Mouse (Mus musculus) adrenal gland, adult 2 months (tissue): ENCODE results near the gene Chd4. TPM values are rescaled to one million over a fixed set of nuclear protein-coding genes. Genes with fewer than 3 reads are reported as not detected.

Source experiments
- DNase-seq: peaks from one replicate; pipeline ENCODE4 v3.0.0; 2021
- polyA plus RNA-seq: library from polyadenylated mRNA; depleted of rRNA; stranded (reverse); fragments of >200 nt; gene quantifications from 2 replicates; pipeline ENCODE4 v1.2.3, GENCODE M21; 2012
- total RNA-seq, 2 experiments: library from RNA; stranded (reverse); gene quantifications; 2 replicates each; pipeline ENCODE4 v1.2.3; 2021

Gene Chd4
- total and polyA plus RNA-seq, 3 experiments, result 58.1 to 156 (median 139) TPM

GRCm38 (mm10) chr6:125142436-125142835 lies 46.7 kb downstream of the Chd4 start:
- DNase-seq, result no peak

- DNase-seq, result no peak
These were observed 47.3 kb downstream of the Chd4 start for GRCm38 (mm10) chr6:125143128-125143527.

- no peak for DNase-seq
These were observed 48.1 kb downstream of the Chd4 start for GRCm38 (mm10) chr6:125143904-125144303.

GRCm38 (mm10) chr6:125145001-125145400 lies 49.2 kb downstream of the Chd4 start, which contains the start of gene Iffo1:
TSS of gene Iffo1 (plus strand) at chr6:125145241.
- DNase-seq, result peak; percentile 94

- no peak for DNase-seq
These were observed 49.7 kb downstream of the Chd4 start for GRCm38 (mm10) chr6:125145479-125145951.

GRCm38 (mm10) chr6:125146148-125146547 lies 50.4 kb downstream of the Chd4 start:
- no peak for DNase-seq

- DNase-seq, result peak; percentile 75
These were observed 51.0 kb downstream of the Chd4 start for GRCm38 (mm10) chr6:125146797-125147196.

- DNase-seq, result no peak
These were observed 51.5 kb downstream of the Chd4 start for GRCm38 (mm10) chr6:125147329-125147728.

- peak; percentile 54 for DNase-seq
These were observed 52.6 kb downstream of the Chd4 start for GRCm38 (mm10) chr6:125148251-125148925.

GRCm38 (mm10) chr6:125148926-125149568 lies 53.3 kb downstream of the Chd4 start:
- DNase-seq, result no peak

- DNase-seq, result no peak
These were observed 53.8 kb downstream of the Chd4 start for GRCm38 (mm10) chr6:125149569-125149950.

- DNase-seq, result no peak
These were observed 56.6 kb downstream of the Chd4 start for GRCm38 (mm10) chr6:125152212-125153017.

GRCm38 (mm10) chr6:125153018-125153389 lies 57.2 kb downstream of the Chd4 start:
- DNase-seq, result no peak

GRCm38 (mm10) chr6:125153682-125154081 lies 57.9 kb downstream of the Chd4 start:
- no peak for DNase-seq

- DNase-seq, result no peak
These were observed 58.8 kb downstream of the Chd4 start for GRCm38 (mm10) chr6:125154550-125154949.

GRCm38 (mm10) chr6:125155262-125155661 lies 59.5 kb downstream of the Chd4 start:
- DNase-seq, result no peak

- DNase-seq, result no peak
These were observed 60.7 kb downstream of the Chd4 start for GRCm38 (mm10) chr6:125156491-125156890.

GRCm38 (mm10) chr6:125156903-125157614 lies 61.3 kb downstream of the Chd4 start:
- no peak for DNase-seq

GRCm38 (mm10) chr6:125158944-125159492 lies 63.2 kb downstream of the Chd4 start:
- DNase-seq, result no peak

- no peak for DNase-seq
These were observed 64.2 kb downstream of the Chd4 start for GRCm38 (mm10) chr6:125159773-125160557.

- no peak for DNase-seq
These were observed 64.7 kb downstream of the Chd4 start for GRCm38 (mm10) chr6:125160558-125160853.
